Mouse (Mus musculus) B cell, adult 2 months (primary cell): ENCODE data around the gene Eci1.
A peak's percentile ranks its signal among the peaks of the same experiment; 100 is the strongest.

Experiments used
- DNase-seq, 2 experiments: peaks; one replicate each; pipeline ENCODE4 v3.0.0; 2022

The Eci1 gene

GRCm38 (mm10) chr17:24474557-24474956 lies 48.1 kb downstream of the Eci1 start:
- DNase-seq: no peak

GRCm38 (mm10) chr17:24475586-24475985 lies 49.1 kb downstream of the Eci1 start:
- no peak for DNase-seq

GRCm38 (mm10) chr17:24476022-24476776 lies 49.8 kb downstream of the Eci1 start:
- no peak for DNase-seq

DNA sequence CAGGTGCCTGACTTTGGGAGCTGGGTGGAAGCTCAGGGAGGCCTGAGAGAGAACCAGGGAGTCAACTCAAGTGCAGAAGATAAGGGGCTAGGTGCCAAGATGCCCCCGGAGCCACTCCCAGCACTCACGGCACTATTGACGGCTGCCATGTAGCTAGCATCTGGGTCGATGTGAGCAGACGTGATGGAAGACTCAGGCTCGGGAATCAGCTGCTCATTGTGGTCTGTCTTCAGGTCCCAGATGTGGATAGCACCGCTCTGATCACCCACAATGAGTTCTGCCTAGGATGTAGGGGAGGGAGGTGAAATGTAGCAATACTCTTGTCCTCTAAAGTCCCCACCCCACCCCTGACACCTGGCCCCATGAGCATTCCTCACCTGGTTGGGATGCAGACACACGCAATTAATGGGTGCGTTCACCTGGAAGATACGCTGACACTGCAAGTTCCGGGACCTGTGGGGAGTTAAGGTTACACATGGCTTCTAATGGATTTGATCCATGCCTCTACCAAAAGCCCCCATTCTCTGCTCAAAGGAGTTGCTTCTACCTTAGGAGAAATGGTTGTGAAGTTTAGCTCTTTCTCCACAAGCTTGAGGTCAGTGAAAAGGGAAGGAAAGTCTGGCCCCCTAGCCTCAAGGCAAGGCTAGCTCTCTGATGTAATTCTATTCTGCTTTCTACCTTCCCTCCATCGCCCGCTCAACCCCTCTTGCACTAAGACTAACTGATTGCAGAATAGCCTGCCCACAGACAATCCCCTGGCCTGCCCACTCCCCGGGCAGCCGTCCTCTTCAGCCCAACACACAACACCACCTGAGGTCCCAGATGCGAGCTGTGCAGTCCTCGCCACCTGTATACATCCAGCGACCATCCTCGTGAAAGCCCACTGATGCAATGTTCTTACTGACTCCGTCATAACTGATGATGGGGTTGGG lies 50.9 kb downstream of the Eci1 start:
- DNase-seq: no peak

GRCm38 (mm10) chr17:24477985-24478600 lies 51.7 kb downstream of the Eci1 start:
- no peak for DNase-seq

GRCm38 (mm10) chr17:24478663-24479380 lies 52.4 kb downstream of the Eci1 start, which contains the start of gene Mlst8:
TSS of gene Mlst8 (minus strand) at chr17:24479078.
- DNase-seq: peak; percentile 95 to 97

DNA sequence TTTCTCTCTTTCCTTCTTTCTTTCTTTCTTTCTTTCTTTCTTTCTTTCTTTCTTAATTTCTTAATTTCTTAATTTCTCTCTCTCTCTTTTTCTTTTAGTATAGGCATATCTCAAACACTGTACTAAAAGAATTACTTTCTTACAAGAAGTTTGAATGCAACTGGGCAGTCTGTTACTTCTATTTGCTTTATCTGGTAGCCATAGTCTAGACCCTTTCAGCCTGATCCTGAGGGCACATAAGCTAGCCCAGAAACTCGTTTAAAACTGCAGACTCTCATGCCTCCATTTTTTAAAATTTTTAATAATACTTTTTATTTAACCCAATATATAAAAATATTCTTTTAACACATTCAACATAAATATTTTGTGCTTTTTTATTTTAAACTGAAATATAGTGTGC lies 53.0 kb downstream of the Eci1 start:
- DNase-seq: no peak

- no peak for DNase-seq
These were observed 53.9 kb downstream of the Eci1 start for GRCm38 (mm10) chr17:24480201-24480826.

DNA sequence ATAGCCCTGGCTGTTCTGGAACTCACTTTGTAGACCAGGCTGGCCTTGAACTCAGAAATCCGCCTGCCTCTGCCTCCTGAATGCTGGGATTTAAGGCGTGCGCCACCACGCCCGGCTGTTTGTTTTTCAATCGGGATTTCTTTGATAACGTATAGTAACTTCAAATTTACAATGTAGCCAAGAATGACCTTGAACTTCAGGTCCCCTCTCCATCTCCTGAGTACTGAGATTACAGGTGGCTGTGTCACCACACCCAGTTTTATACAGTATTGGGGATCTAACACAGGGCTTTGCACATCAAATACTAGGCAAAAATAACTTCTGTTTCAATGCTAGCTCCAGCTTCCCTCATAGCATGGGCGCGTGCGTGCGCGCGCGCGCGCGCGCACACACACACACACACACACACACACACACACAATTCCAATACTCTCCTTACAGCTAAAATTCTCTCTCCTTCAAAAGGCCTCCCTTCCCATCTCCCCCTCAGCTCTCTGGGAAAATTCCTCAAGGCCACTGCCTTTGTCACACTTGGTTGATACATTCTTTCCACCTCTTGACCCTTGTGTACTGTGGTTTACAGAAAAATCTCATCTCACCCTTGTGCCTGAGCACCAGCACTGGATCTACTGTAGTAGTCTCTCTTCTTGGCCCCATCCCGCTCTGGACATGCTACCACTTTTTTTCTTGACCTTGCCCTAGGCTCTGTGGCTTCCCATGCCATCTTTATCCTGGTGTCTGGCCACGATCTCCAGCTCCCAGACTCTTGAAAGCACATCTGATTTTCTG lies 54.8 kb downstream of the Eci1 start:
- DNase-seq: no peak

DNA sequence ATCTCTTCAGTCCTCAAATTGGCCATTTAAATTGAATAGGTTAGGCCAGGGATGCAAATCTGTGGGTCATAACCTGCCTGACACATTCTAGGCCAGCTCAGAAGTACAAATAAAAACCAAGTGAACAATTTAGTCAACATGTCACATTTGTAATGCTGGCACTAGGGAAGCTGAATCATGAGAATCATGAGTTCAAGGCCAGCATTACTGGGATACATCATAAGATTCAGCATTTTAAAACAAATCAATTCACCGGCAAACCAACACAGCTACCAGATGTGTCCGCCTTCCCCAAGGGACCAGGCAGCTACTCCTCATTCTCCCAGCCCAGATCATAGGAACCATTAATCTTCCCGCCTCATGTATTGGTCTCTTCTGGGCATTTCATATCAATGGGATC lies 57.1 kb downstream of the Eci1 start:
- DNase-seq: no peak

- no peak for DNase-seq
These were observed 58.8 kb downstream of the Eci1 start for GRCm38 (mm10) chr17:24485090-24485860.

DNA sequence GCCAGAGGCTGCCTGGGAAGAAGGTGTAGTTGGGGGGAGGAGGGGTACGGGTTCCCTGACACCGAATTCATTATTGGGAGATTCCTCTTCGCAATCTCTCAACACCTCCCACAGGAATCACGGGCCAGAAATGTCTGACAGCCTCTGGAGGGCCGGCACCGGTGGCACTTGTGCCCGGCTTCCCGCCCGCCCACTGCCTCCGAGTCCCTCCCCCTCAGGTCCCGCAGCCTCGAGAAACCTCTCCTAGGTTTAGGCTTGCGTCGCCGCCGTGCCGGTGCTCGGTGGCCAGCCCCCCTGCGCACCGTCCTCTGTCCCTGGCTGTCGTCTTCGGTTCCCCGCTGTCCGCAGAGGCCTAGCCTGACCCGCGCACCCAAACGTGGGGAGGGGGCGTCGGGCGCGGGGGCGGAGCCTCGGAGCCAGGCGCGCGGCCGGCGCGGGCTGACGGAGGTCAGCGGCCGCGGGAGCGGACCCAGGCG lies 61.8 kb downstream of the Eci1 start, which contains the start of gene Caskin1:
Gene Caskin1, plus strand, starts transcription at position 416 of the 476 bp plus-strand sequence.
- peak in 1 of 2 experiments; percentile 14 for DNase-seq

- DNase-seq: peak; percentile 29 to 39
These were observed 62.3 kb downstream of the Eci1 start for GRCm38 (mm10) chr17:24488662-24489264.
